ENCODE assay signal across 12 mouse cellular contexts in genomic region chr13:44409720-44410047, GRCm38 (mm10).
A peak's percentile ranks its signal among the peaks of the same experiment; 100 is the strongest.
DNase-seq lines count a peak whose midpoint lies in the region; ATAC-seq and TF ChIP-seq lines count a peak whose summit lies in the region.
"Had no signal": no experiment of that assay in that cellular context is flagged by ENCODE, and none has a peak within 500 bp of the region (broad histone marks: within the 10 kb centered on the region; RNA-seq: fewer than 3 reads in every experiment).

No protein-coding gene starts in this region.

- no peak overlapping the region for H3K9ac ChIP-seq in hindbrain, postnatal 0 days (replicated peaks; ENCODE audit: low read length)
- H3K9ac ChIP-seq in hindbrain, embryonic 12.5 days = no peak overlapping the region
- H3K9ac ChIP-seq in neural tube, embryonic 12.5 days = 0 out of 2 replicates have a peak overlapping the region, but pooled peaks have one; percentile 26
- H3K9ac ChIP-seq in neural tube, embryonic 15.5 days (replicated peaks) = no peak overlapping the region
- no peak overlapping the region for H3K9ac ChIP-seq in limb, embryonic 15.5 days
- H3K9ac ChIP-seq: embryonic facial prominence, embryonic 15.5 days; forebrain, embryonic 15.5 days; hindbrain, embryonic 13.5 days; midbrain, embryonic 15.5 days had no signal

- H3K36me3 ChIP-seq in hindbrain, postnatal 0 days (ENCODE audit: insufficient read depth, low read length) = no peaks in the 10 kb centered on the region
- H3K36me3 ChIP-seq in hindbrain, embryonic 12.5 days = no peaks in the 10 kb centered on the region
- no peaks in the 10 kb centered on the region for H3K36me3 ChIP-seq in neural tube, embryonic 12.5 days
- H3K36me3 ChIP-seq in neural tube, embryonic 15.5 days = no peaks in the 10 kb centered on the region
- H3K36me3 ChIP-seq in limb, embryonic 15.5 days = no peaks in the 10 kb centered on the region
- H3K36me3 ChIP-seq: embryonic facial prominence, embryonic 15.5 days; forebrain, embryonic 15.5 days; hindbrain, embryonic 13.5 days; midbrain, embryonic 15.5 days had no signal

- no peak for TF ChIP-seq CTCF in hindbrain, postnatal 0 days (IDR thresholded peaks at IDR 0.05; ENCODE audit: low read depth)

- H3K27ac ChIP-seq in hindbrain, postnatal 0 days = no peak overlapping the region
- no peak overlapping the region for H3K27ac ChIP-seq in hindbrain, embryonic 12.5 days
- H3K27ac ChIP-seq in neural tube, embryonic 12.5 days = no peak overlapping the region
- no peak overlapping the region for H3K27ac ChIP-seq in neural tube, embryonic 15.5 days (replicated peaks)
- H3K27ac ChIP-seq in limb, embryonic 15.5 days = no peak overlapping the region
- H3K27ac ChIP-seq: embryonic facial prominence, embryonic 15.5 days; forebrain, embryonic 15.5 days; hindbrain, embryonic 13.5 days; midbrain, embryonic 15.5 days had no signal

- ATAC-seq in hindbrain, postnatal 0 days = 0 out of 2 replicates have a peak, but pooled peaks have one; percentile 10
- ATAC-seq in hindbrain, embryonic 12.5 days (ENCODE audit: low FRiP score) = no peak
- no peak for ATAC-seq in neural tube, embryonic 12.5 days (ENCODE audit: low FRiP score, low read depth)
- ATAC-seq in neural tube, embryonic 15.5 days (ENCODE audit: low FRiP score) = no peak
- ATAC-seq in limb, embryonic 15.5 days (ENCODE audit: insufficient number of reproducible peaks, low FRiP score, low TSS enrichment, low read depth) = 0 out of 2 replicates have a peak, but pooled peaks have one; percentile 10
- ATAC-seq: forebrain, embryonic 15.5 days; midbrain, embryonic 15.5 days had no signal

- WGBS in hindbrain, postnatal 0 days = 77% methylated on average over 5 of the region's 5 CpGs
- 84% methylated on average over 5 of the region's 5 CpGs for WGBS in hindbrain, embryonic 12.5 days
- WGBS in neural tube, embryonic 12.5 days = 87% methylated on average over 5 of the region's 5 CpGs
- WGBS in neural tube, embryonic 15.5 days = 84% methylated on average over 5 of the region's 5 CpGs
- WGBS in limb, embryonic 15.5 days = 66% methylated on average over 5 of the region's 5 CpGs

- no peaks in the 10 kb centered on the region for H3K9me3 ChIP-seq in hindbrain, postnatal 0 days (ENCODE audit: low read length)
- no peaks in the 10 kb centered on the region for H3K9me3 ChIP-seq in hindbrain, embryonic 12.5 days (replicated peaks)
- no peaks in the 10 kb centered on the region for H3K9me3 ChIP-seq in neural tube, embryonic 12.5 days
- no peaks in the 10 kb centered on the region for H3K9me3 ChIP-seq in neural tube, embryonic 15.5 days (replicated peaks)
- H3K9me3 ChIP-seq in limb, embryonic 15.5 days = no peaks in the 10 kb centered on the region
- H3K9me3 ChIP-seq: embryonic facial prominence, embryonic 15.5 days; forebrain, embryonic 15.5 days; hindbrain, embryonic 13.5 days; midbrain, embryonic 15.5 days had no signal

- no peak overlapping the region for H3K4me2 ChIP-seq in hindbrain, postnatal 0 days (ENCODE audit: low read depth, low read length)
- H3K4me2 ChIP-seq in hindbrain, embryonic 12.5 days (replicated peaks) = no peak overlapping the region
- no peak overlapping the region for H3K4me2 ChIP-seq in neural tube, embryonic 12.5 days (replicated peaks)
- no peak overlapping the region for H3K4me2 ChIP-seq in neural tube, embryonic 15.5 days
- no peak overlapping the region for H3K4me2 ChIP-seq in limb, embryonic 15.5 days
- H3K4me2 ChIP-seq: embryonic facial prominence, embryonic 15.5 days; forebrain, embryonic 15.5 days; hindbrain, embryonic 13.5 days; midbrain, embryonic 15.5 days had no signal

- H3K27me3 ChIP-seq in hindbrain, postnatal 0 days (ENCODE audit: insufficient read depth, low read length) = no peaks in the 10 kb centered on the region
- no peaks in the 10 kb centered on the region; the same call in 1 of the 2 replicates for H3K27me3 ChIP-seq in hindbrain, embryonic 12.5 days
- no peaks in the 10 kb centered on the region for H3K27me3 ChIP-seq in neural tube, embryonic 12.5 days (replicated peaks)
- no peaks in the 10 kb centered on the region for H3K27me3 ChIP-seq in neural tube, embryonic 15.5 days (replicated peaks)
- no peaks in the 10 kb centered on the region for H3K27me3 ChIP-seq in limb, embryonic 15.5 days
- H3K27me3 ChIP-seq: embryonic facial prominence, embryonic 15.5 days; forebrain, embryonic 15.5 days; hindbrain, embryonic 13.5 days; midbrain, embryonic 15.5 days had no signal

- DNase-seq in hindbrain, postnatal 0 days (ENCODE audit: low spot score) = no peak
- DNase-seq in urinary bladder, postnatal 10 days (ENCODE audit: low spot score) = no peak
- DNase-seq in cerebellum, adult 11-12 months = no peak
- DNase-seq: thymus, adult 18-20 months had no signal

- no peaks in the 10 kb centered on the region for H3K4me1 ChIP-seq in hindbrain, postnatal 0 days (ENCODE audit: insufficient read depth, low read length)
- peaks cover 7% of the 10 kb centered on the region; the same call in 1 of the 2 replicates for H3K4me1 ChIP-seq in hindbrain, embryonic 12.5 days
- H3K4me1 ChIP-seq in neural tube, embryonic 12.5 days = peaks cover 4% of the 10 kb centered on the region; the same call in 1 of the 2 replicates
- no peaks in the 10 kb centered on the region for H3K4me1 ChIP-seq in neural tube, embryonic 15.5 days
- H3K4me1 ChIP-seq in limb, embryonic 15.5 days = peaks cover 17% of the 10 kb centered on the region
- H3K4me1 ChIP-seq: forebrain, embryonic 15.5 days; hindbrain, embryonic 13.5 days; midbrain, embryonic 15.5 days had no signal

- no peak overlapping the region for H3K4me3 ChIP-seq in hindbrain, postnatal 0 days (ENCODE audit: low read length)
- H3K4me3 ChIP-seq in hindbrain, embryonic 12.5 days = no peak overlapping the region
- no peak overlapping the region for H3K4me3 ChIP-seq in neural tube, embryonic 12.5 days
- no peak overlapping the region for H3K4me3 ChIP-seq in neural tube, embryonic 15.5 days (replicated peaks)
- no peak overlapping the region for H3K4me3 ChIP-seq in limb, embryonic 15.5 days
- H3K4me3 ChIP-seq: embryonic facial prominence, embryonic 15.5 days; forebrain, embryonic 15.5 days; hindbrain, embryonic 13.5 days; midbrain, embryonic 15.5 days had no signal

Comparison
In these comparisons a context has a peak if more than half of its experiments do, and no peak if none do; other contexts are left out.
1. ATAC-seq: peak in hindbrain, postnatal 0 days (single experiment) and limb, embryonic 15.5 days (single experiment); none in hindbrain, embryonic 12.5 days (single experiment), neural tube, embryonic 12.5 days (single experiment) and neural tube, embryonic 15.5 days (single experiment).